Mouse (Mus musculus): ENCODE measurements around the gene P2ry13. TPM values are rescaled to one million over a fixed set of nuclear protein-coding genes. Genes with fewer than 3 reads are reported as not detected.

Gene P2ry13
- total RNA-seq, 2 experiments from 2014 or later: 0.37 to 0.74 TPM

Other genes starting within 250 kb of the P2ry13 start
- gene Med12l, start 205.1 kb downstream of the P2ry13 start, total RNA-seq (2021): 1 to 10 TPM; 8.7 to 9.7 TPM
- under 1 TPM; 0.29 to 0.56 TPM for gene Gpr171, start 109.1 kb downstream of the P2ry13 start, total RNA-seq (2021)
- 1 to 10 TPM; 6.1 to 7.2 TPM for gene P2ry14, start 57.3 kb downstream of the P2ry13 start, total RNA-seq (2021)
- gene Gpr87, start 15.8 kb downstream of the P2ry13 start, total RNA-seq (2021): not detected
- gene P2ry12, start 52.0 kb upstream of the P2ry13 start, total RNA-seq (2021): 1 to 10 TPM; 1.4 to 2.2 TPM
- 1 to 10 TPM; 6.5 to 8.1 TPM for gene Igsf10, start 133.5 kb upstream of the P2ry13 start, total RNA-seq (2021)

Measured in heart, postnatal 14 days (tissue).